Mouse (Mus musculus) liver, adult (tissue): ENCODE results near the gene Ccdc155.

Experiments used
- GATA4 ChIP-seq: IDR thresholded peaks from 2 replicates; pipeline ENCODE4 v1.6.1; 2014; ENCODE audit warnings: mild to moderate bottlenecking, low read length; ENCODE audit not compliant: insufficient replicate concordance

Ccdc155 gene

GRCm38 (mm10) chr7:45135993-45136567 is 68.6 kb downstream of the Ccdc155 start, which contains the start of the genes Gm45713 and Flt3l:
Gene Gm45713, minus strand, starts transcription at chr7:45136231.
Gene Flt3l, minus strand, starts transcription at chr7:45136432.
- TF ChIP-seq GATA4: 0 out of 2 replicates have a peak, but pooled peaks have one; percentile 9

- TF ChIP-seq GATA4: no peak
Measured at GRCm38 (mm10) chr7:45135370-45135769, 69.3 kb downstream of the Ccdc155 start.

- no peak for TF ChIP-seq GATA4
Measured at GRCm38 (mm10) chr7:45134544-45135026, 70.1 kb downstream of the Ccdc155 start.
